Mouse (Mus musculus): Measurements from ENCODE around the gene Atg4c.

GRCm38 (mm10) chr4:99181739-99182419 is 11.9 kb upstream of the Atg4c start:
- no peak for TF ChIP-seq CTCF (IDR thresholded peaks at IDR 0.05; ENCODE audit: low read depth, low read length)
- TF ChIP-seq POLR2AphosphoS5 (IDR thresholded peaks at IDR 0.05; ENCODE audit: insufficient replicate concordance, low read depth, low read length), result no peak
- TF ChIP-seq TAL1 (conservative IDR thresholded peaks at IDR 0.05; ENCODE audit: low read depth, low read length), result no peak
- no peak for TF ChIP-seq GATA2 (IDR thresholded peaks at IDR 0.05; ENCODE audit: borderline replicate concordance, low read depth, low read length)
